Mouse (Mus musculus) ovary, postnatal 36 days (tissue): Measurements from ENCODE around the gene Ppdpf.
"Not testable (repeated sequence)": the region's sequence is repeated elsewhere in the genome, so short reads cannot be mapped to it uniquely, and the experiment has no call there.

Source experiments
- DNase-seq: peaks from one replicate; pipeline ENCODE4 v3.0.0; 2022; ENCODE audit warnings: low spot score, mixed read lengths

Ppdpf gene

DNA sequence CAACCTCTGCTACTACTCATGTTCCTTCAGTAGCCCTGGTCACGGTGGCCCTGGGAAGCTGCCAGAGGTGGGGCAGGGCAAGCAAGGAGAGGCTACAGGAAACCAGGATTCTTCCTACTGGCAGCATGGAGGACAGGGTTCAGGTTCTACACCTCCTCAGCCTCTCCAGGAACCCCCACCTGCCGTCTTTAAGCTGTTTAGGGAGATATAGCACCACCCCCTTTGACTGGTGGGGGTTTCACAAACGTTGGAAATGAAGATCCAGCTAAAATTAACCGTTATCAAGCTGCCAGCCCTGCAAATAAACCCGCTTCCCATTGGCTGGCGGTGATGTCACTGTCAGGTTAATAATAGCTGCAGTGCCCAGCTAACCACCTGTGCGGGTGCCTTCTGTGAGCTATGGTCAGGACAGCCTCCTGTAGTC, 27.9 kb upstream of the Ppdpf start:
- DNase-seq: no peak

DNA sequence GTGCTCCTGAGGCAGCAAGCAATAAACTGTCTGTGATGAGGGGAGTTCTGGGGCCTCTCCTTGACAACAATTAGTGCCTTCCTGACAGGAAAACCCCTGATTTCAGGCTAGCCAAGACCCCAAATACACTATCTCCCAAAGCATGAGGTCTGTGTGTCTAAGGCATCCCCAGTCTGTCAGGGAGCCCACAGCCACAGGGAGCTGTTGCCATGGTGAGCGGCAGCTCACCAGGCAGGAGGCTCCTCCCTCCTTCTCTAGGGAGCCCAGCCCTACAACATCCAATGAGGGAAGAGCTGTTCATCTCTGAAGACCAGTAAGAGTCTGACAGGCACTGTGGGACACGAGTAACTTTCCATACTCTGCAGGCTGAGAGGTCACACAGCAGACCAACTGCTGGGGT, 27.3 kb upstream of the Ppdpf start:
- DNase-seq: no peak

DNA sequence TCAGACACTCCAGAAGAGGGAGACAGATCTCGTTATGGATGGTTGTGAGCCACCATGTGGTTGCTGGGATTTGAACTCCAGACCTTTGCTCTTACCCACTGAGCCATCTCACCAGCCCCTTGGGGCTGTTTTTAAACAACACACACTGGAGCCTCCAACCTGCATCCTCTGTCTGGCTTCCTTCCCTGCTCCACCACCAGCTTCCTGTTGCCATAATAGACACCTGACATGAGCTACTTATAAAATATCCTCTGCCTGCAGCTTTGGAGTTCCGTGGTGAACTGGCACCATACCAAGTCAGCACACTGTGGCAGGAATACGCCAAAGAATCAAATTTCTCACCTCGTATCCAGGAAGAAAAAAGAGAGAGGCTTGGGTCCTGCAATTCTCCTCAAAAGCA, 26.2 kb upstream of the Ppdpf start:
- no peak for DNase-seq

DNA sequence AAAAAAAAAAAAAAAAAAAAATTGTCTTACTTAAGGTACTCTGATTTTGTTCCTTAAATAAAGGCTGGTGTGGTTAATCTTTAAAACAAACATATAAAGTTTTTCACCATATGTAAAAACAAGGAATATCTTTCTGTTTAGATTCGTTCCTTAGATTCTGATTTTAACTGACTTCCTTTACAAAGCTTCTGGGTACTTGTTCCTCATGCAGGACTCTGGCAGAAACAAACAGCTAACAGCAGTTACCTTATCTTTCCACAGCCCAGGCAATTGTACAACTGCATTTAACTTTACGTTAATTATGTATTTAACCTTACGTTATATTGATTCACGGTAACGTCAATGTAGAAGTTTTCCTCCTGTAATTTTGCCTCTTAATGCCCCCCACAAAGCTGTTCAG, 20.6 kb upstream of the Ppdpf start:
- DNase-seq: no peak

DNA sequence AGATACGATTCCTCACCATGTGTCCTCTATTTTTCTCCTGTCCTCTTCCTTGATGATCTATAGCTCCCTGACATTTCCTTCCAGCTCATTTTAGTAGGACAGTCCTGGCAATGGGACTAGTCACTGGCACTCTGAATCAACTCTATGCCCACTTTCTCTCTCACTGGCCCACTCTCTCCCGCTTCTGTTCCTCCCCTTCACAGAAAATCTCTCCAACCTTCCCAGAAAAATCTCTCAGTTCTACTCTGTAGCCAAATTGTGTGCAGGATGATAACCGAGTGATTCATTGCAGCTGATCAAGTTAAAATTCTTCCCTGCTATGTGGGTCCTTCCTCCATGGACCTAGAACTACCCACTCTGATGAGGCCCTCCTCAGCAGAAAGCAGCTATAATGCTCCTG, 12.4 kb upstream of the Ppdpf start:
- DNase-seq: no peak

DNA sequence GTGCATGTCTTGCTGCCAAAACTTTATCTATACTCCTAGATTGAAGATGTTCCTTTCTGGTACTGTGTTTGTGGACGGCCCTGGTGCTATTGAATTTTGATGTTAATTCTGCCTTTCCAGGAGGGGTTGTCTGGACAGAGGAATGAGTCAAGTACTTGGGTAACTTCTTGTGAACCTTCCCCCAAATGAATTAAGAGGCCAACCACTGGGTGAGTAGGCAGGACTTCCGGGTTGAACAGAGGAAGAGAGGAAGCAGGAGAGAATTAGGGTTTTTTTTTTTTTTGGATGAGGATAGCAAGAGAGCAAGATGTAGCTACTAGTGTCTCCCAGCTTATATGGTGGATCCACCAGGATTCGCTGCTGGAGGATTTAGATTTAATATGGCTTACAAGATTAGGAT, 9.0 kb upstream of the Ppdpf start:
- DNase-seq: no peak

DNA sequence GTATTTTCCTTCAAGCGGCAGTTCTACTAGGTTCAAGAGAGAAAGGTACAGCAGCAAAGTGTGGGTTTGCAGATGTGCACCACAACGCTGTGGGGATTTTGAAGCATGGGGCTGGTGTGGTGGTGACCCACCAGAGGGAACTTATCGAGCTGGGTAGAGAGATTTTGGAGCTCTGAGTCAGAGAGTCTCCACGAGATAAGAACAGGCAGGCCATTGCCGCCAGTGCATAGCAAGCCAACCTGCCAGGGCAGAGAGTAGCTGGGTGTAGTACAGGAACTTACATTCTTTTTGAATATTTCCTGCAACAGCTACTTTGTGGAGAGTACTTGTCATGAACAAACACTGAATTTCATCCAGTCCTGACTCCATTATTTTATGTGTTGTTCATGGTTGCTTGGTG, 8.6 kb upstream of the Ppdpf start:
- no peak for DNase-seq

DNA sequence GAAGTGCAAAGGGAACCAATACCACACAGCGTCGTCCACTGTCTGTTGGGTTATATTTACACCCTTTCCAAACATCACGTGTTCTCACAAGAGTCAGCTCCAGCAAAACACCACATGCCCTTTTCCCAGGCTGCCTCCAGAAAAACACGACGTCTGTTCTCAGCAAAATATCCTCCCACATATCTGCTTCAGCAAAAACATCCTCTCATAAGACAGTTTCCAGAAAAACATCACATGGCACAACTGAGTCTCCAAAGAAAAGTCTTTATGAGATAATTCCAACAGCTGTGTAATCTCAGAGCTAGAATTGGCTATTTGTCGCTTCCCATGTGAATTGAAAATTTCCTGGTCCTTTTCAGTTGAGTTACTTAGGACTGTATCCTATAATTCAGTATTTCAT, 6.1 kb upstream of the Ppdpf start:
- DNase-seq: no peak

DNA sequence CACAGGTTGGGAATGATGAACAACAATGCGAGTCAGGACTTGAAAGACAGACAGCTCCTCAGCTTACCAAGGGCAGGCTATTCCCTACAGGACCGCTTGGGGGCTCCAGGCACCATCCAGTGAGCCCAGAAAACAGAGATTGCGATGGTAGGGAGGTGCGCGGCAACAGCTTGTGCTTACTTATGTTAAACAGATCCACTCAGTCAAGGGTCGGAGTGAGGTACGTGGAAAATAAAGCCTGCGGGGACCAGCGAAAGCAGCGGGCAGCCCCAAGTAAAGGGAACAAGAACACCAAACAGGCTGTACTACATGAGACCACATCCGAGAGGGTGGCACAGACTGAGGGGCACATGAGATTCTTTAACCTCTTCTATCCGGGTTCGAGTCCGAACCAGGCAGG, 412 bp upstream of the Ppdpf start:
- DNase-seq: peak; percentile 82

DNA sequence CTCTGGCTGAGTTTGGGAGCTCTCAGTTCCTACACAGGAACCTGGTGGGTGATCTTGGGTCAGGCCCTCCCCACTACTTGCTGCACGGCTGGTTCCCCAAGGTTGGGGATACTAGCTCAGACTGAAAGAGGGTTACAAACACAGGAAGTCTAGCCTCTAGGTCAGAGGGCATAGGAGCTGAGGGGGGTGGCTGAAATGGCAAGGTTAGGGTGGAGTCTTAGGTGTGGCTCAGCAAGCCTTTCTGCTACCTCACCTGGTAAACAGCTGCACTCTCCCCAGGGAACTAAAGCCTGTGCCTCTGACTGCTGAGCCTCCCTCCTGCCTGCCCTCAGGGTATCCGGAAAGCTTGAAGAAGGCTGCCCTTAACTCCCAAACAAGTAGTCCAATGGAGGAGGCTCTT, 1.6 kb downstream of the Ppdpf start:
- no peak for DNase-seq

DNA sequence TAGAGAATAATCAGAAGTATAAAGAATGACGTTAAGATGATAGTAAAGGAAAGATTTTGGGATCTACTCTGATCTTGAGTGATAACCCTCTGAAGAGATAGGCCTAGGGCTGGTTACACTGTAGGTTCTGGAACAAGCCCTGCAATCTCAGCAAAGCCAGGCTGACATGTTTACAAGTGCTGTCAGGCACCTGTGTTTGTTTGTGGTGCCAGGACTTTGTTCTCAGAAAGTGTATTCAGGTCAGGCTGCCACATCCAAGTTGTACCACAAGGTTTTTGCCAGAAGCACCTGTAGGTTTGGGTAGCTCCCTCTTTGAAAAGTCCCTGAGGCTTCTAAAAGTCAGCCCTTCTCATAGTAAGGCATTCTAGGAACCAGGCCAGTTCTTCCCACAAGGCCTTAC, 2.3 kb downstream of the Ppdpf start:
- DNase-seq: no peak

DNA sequence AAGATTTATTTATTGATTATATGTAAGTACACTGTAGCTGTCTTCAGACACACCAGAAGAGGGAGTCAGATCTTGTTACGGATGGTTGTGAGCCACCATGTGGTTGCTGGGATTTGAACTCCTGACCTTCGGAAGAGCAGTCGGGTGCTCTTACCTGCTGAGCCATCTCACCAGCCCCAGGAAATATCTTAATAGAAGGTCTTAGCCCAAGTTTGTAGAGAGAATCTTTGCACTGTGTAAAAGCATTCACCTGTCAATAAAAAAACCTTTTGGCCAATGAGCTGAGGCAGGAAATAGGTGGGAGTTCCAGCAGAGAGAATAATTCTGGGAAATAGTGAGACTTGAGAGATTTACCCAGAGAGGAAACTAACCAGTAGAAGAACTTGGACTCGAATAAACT, 4.3 kb downstream of the Ppdpf start:
- not testable (repeated sequence) for DNase-seq

DNA sequence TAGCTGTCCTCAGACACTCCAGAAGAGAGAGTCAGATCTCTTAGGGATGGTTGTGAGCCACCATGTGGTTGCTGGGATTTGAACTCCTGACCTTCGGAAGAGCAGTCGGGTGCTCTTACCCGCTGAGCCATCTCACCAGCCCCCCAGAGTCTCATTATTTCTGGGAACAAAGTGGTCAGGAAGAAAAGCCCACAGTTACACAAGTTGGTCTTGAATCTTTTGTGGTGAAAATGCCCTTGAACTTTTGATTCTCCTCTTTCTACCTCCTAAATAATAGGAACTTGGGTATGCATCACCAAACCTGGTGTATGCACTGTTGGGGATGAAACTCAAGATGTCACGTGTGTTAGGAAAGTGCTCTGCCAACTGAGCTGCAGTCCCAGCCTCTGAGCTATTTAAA, 4.9 kb downstream of the Ppdpf start:
- no peak for DNase-seq

DNA sequence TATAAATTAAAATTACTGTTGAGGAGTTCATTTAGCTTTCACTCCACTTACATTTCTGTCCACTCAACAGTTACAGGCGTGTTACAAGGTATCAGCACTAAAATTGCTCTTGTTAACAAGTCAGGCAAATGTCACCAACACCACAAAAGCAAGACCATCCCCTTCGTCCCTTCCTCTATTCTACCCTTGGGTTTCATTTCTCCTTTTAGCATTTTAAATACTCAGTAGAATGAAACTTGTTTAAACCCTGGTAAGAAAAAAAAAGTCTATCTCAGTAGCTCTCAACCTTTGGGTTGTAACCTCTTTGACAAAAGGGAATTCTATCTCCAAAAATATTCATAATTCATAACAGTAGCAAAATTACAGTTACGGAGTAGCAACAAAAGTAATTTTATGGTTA, 6.0 kb downstream of the Ppdpf start:
- no peak for DNase-seq

DNA sequence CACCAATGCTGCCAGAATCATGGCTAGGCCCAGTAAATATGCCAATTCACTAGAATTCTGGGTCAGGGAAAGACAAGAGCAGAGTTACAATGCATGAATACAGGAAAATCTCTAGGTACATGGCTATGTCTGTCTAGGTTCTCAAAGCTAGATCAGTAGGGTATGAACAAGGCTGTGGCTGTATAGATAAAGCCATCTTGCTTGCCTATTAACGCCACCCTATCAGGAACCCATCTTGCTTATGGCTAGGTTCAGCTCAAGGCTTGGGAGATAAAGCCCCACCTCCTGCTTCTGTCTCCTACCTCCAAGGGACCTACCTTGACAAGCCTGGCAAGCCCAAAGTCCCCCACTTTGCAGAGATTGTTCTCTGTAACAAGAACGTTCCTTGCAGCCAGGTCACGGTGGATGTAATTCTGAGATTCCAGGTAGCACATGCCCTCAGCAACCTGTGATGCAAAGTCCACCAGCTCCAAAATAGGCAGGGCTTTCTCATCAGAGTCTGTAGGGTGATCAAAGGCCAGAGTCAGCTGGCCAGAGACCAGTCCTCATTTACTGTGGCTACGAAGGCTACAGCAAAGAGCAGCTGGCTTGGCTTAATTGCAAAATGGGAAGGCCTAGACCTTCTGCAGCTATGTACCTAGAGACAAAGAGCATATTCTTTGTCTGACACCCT, 9.7 kb downstream of the Ppdpf start:
- no peak for DNase-seq

DNA sequence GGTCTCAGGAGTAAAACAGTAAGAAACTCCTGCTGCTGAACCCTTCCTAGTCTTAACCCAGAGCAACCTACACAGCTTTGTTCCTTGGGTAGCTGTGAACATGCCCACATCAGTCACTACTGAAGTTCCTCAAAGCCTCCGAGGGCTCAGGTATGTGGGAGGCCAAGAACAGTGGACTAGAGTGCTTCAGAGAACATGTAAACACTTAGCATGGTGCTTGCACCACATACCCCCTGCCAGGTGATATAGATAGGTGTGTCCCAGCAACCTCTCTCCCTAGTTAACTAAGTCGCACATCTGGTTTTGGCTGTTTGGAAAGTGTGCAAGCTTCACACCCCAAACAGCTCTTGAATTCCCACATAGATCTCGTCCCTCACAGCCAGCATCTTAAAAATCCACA, 14.6 kb downstream of the Ppdpf start:
- no peak for DNase-seq

DNA sequence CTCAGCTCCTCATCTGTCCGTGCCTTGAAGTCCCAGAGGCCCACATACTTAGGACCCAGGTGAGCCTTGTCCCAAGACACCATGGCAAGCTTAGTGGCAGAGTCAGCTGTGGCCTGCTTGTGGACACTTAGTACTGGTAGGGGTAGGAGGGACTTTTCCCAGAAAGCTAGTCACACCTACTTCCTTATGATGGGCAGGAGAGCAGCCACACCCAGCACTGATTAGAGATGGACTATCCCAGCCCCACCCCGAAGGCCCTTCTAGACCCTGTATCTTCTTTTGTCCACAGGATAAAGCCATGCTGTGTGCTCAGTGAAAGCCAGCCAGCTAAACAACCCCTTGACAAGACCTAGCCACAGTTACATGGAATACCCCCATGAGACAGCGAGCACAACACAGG, 15.4 kb downstream of the Ppdpf start, which contains the start of gene Ptk6:
Gene Ptk6, minus strand, starts transcription at position 368 of the 400 bp plus-strand sequence.
- DNase-seq: no peak

DNA sequence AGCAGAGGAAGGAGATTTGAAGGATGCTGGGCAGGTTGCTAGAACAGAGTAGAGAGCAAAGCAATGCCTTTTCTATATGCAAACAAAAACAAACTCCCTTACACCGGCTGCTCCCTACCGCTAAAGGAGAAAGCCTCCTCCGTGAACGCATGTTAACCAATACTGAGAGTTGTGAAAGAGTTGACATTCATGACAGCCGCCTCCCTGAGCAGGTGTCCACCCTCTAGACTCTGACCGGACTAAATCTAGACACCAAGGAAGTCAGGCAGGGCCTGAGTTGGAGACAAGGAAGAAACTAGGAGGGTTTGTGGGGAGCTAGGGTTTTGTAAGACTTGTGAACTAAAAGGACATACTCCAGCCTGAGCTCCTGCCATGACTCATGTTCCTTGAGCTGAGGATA, 15.8 kb downstream of the Ppdpf start:
- no peak for DNase-seq

DNA sequence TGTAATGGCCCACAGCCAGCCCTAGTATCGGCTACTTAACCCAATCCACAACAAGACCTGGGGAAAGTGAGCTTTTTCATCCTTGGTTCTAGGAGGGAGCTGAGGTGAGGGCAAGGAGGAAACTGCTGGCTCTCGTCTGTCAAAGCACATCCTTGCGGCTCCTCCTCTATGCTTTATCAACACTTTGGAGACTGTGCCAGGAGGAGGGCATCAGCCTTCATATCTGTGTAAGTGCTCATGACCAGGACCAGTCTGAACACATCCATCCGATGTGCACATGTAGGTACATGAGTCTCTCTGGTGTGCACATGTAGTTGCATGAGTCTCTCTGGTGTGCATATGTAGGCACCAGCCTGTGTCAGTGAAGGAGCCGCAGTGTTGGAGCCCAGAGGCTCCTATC, 18.6 kb downstream of the Ppdpf start:
- DNase-seq: no peak

DNA sequence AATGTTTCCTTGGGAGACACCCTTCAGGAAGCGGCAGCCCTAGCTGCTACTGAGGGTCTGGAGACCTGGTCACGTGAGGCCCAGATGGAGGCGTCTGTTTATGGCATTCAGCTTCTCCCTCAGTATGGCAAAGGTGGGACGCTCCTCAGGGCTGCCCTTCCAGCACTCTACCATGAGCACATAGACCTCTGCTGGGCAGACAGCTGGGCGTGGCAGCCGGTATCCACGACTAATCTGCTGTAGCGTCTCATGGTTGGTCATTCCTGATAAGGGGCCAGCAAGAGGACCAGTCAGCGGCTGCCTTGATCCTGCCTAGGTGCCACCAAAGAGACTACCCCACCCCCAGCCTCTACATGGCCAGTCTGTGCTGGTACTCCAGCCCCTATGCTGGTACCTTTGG, 19.1 kb downstream of the Ppdpf start:
- DNase-seq: no peak

DNA sequence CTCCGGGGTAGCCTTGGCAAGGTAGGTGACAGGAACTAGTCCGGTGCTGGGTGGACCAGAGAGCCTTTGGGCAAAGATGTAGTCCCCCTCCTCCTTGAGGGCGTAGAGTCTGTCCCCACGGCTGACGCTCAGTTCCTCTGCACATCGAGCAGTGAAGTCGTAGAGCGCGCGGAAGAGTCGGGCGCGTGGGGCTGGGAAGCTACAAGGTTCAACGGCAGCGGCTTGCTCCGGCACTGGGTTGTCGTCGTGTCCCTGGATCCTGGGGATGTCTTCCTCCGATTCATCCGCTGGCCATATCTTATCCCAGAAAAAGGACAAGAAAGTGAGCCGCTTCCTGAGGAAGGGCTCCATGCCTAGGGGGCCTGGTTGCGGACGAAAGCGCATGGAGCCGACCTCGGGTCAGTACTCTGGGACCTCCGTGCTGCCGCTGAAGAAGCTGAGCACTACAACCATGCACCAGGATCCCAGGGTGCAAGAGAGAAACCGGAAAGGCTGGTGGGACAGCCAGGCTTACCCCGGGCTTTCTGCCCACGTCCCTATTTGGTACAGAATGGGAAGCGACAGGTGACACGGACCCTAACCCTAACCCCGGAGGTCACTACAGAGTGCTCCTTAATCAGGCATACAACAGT, 25.5 kb downstream of the Ppdpf start:
- DNase-seq: no peak

DNA sequence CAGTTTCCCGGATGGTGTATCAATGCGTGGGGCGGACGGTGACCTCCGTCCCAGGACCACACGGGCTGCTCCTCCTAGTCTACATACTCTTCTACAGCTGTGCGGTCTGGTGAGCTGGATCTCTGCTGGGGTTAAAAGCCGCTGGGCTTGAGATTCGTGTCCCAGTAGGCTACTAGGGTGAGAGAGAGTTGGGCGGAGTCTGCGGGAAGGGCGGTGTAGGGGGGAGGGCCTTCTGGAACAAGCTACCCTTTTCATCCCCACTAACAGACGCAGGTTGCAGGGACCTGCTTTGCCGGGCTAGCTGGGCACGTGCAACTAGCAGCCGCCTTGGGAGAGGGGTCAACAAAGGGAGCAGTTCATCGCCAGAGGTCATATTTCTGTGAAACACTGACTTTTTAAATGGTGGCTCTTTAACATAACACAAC, 26.0 kb downstream of the Ppdpf start, which contains the start of gene Srms:
Gene Srms, minus strand, starts transcription at position 165 of the 425 bp plus-strand sequence.
- DNase-seq: peak; percentile 15

DNA sequence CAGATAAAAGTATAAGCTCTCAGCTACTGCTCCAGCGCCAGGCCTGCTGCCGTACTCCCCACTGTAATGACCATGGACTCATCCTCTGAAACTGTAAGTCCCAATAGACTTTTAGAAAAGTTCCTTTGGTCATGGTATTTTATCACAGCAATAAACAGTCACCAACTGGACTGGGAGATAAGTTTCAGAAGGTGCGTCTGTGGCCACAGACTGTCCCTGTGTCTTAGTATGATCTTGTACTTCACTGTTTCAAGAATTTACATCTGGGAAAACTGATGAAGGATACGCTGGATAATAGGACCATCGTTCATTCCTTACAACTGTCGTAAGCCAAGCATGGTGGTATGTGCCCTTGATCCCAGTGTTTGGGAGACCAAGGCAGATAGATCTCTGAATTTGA, 29.0 kb downstream of the Ppdpf start:
- no peak for DNase-seq

DNA sequence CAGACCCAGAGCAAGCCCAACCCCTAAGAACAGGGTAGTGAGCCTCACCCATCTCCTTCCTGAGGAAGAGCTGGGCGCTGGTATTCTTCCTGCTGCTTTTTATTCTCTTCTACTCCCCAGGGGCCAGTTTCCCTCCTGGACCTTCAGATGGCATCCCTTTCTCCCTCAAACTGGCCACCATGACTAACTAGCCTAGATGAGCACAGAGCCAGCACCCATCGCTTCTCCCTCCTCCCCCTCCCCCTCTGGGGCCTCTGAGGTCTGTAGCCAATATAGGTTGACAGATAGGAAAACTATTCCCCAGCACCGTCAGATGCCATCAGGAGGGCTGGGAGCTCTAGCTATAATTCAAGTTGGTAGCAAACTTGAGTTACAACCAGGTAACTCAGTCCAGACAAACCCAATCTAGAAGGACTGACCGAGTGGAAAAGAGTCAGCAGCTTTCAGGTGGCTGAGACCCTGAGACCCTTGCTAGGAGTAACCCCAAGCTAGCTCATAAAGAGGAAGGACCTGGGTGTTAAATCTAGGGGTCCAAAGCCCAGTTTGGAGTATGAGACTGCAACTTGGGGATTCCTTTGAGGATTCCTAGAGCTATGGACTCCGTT, 31.9 kb downstream of the Ppdpf start:
- DNase-seq: no peak
